Mouse (Mus musculus) heart, embryonic 13.5 days (tissue): ENCODE results near the gene Rexo2. TPM values are rescaled to one million over a fixed set of nuclear protein-coding genes. Genes with fewer than 3 reads are reported as not detected.

Experiments used
- ATAC-seq: fragments of 200-750 bp; cut with Nextera tagmentation; 2 replicates; pipeline ENCODE4 v1.8.0; 2017; ENCODE audit warnings: moderate TSS enrichment; ENCODE audit not compliant: insufficient number of reproducible peaks, low FRiP score, low TSS enrichment; ENCODE audit errors: extremely low read depth
- H3K27ac ChIP-seq: fragments of 300-500 bp; sonication (generic); replicated peaks from 2 replicates; pipeline ENCODE4 v1.5.1; 2015; ENCODE audit warnings: moderate library complexity, mild to moderate bottlenecking, inconsistent platforms
- H3K27me3 ChIP-seq: fragments of 300-500 bp; sonication (generic); replicated peaks from 2 replicates; pipeline ENCODE4 v1.6.1; 2015; ENCODE audit warnings: mild to moderate bottlenecking, inconsistent platforms
- H3K36me3 ChIP-seq: fragments of 300-500 bp; sonication (generic); 2 replicates; pipeline ENCODE4 v1.6.1; 2015; ENCODE audit warnings: mild to moderate bottlenecking, inconsistent platforms
- H3K4me1 ChIP-seq: fragments of 300-500 bp; sonication (generic); 2 replicates; pipeline ENCODE4 v1.6.1; 2015; ENCODE audit warnings: inconsistent platforms
- H3K4me2 ChIP-seq: fragments of 300-500 bp; sonication (generic); 2 replicates; pipeline ENCODE4 v1.6.1; 2015; ENCODE audit warnings: inconsistent platforms, mild to moderate bottlenecking, moderate library complexity
- H3K4me3 ChIP-seq: fragments of 300-500 bp; sonication (generic); 2 replicates; pipeline ENCODE4 v1.5.1; 2015; ENCODE audit warnings: moderate library complexity, mild to moderate bottlenecking, inconsistent platforms
- H3K9ac ChIP-seq: fragments of 300-500 bp; sonication (generic); 2 replicates; pipeline ENCODE4 v1.6.1; 2015; ENCODE audit warnings: inconsistent platforms, mild to moderate bottlenecking, moderate library complexity
- H3K9me3 ChIP-seq: fragments of 300-500 bp; sonication (generic); 2 replicates; pipeline ENCODE4 v1.6.1; 2016; ENCODE audit warnings: inconsistent platforms
- WGBS: fragments of 180-500 bp; shearing (Covaris S2); methylation state at CpG from one replicate; pipeline ENCODE4 v1.1.7; 2015; ENCODE audit warnings: mixed read lengths; 5-methylcytosine and 5-hydroxymethylcytosine counted together
- polyA plus RNA-seq: library from polyadenylated mRNA; unstranded; fragments of >200 nt; fragmentation: Nextera tagmentation; extraction: Ambion mirVana; gene quantifications from 2 replicates; pipeline ENCODE4 v1.2.1, GENCODE M21; 2015

Gene Rexo2
- polyA plus RNA-seq, 1 experiment from 2014 or later: 92.2 TPM

DNA sequence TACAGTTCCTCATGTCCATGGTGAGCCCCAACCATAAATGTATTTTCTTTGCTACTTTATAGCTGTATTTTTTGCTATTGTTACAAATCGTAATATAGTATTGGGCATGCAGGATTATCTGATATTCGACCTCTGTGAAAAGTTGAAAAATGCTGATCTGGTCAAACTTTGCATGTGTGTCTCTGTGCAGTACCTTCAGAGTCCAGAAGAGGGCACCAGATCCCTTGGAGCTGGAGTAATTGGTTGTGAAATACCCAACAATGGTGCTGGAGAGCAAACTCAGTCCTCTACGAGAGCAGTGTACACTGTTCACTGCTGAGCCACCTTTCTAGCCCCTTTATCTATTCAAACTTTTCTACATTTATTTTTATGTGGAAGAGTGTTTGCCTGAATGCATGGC, 13.6 kb downstream of the Rexo2 start:
- H3K27me3 ChIP-seq: no peaks in the 10 kb centered on the region
- 0 out of 2 replicates have a peak, but pooled peaks cover 3% of the 10 kb centered on the region for H3K9me3 ChIP-seq
- 55% methylated on average over 3 of the region's 3 CpGs for WGBS
- no peaks in the 10 kb centered on the region for H3K4me1 ChIP-seq
- no peak overlapping the region for H3K4me2 ChIP-seq
- peaks cover 55% of the 10 kb centered on the region for H3K36me3 ChIP-seq
- ATAC-seq: no peak
- no peak overlapping the region for H3K4me3 ChIP-seq
- no peak overlapping the region for H3K9ac ChIP-seq
- no peak overlapping the region for H3K27ac ChIP-seq

DNA sequence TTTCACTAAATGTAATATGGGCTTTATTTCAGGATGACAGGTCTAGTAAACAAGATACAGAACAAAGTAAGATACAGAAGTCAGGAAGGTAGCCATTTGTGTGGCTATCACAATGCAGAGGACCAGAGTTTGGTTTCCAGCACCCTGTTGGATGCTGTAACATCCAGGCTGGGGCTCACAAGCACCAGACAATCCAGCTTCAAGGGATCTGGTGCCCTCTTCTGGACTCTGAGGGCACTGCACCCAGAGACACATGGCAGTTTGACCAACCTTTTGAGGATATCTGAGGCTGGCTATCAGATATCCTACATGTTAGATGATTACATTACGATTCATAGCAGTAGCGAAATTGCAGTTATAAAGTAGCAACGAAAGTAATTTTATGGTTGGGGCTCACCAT, 14.8 kb downstream of the Rexo2 start:
- Histone ChIP-seq H3K4me2 (no peak overlapping the region), H3K4me3 (no peak overlapping the region), H3K9ac (no peak overlapping the region), H3K27me3 (no peaks in the 10 kb centered on the region), H3K9me3 (0 out of 2 replicates have a peak, but pooled peaks cover 3% of the 10 kb centered on the region), H3K36me3 (peaks cover 44% of the 10 kb centered on the region), H3K27ac (no peak overlapping the region), H3K4me1 (no peaks in the 10 kb centered on the region)
- WGBS: 86% methylated on average over 3 of the region's 3 CpGs
- no peak for ATAC-seq

DNA sequence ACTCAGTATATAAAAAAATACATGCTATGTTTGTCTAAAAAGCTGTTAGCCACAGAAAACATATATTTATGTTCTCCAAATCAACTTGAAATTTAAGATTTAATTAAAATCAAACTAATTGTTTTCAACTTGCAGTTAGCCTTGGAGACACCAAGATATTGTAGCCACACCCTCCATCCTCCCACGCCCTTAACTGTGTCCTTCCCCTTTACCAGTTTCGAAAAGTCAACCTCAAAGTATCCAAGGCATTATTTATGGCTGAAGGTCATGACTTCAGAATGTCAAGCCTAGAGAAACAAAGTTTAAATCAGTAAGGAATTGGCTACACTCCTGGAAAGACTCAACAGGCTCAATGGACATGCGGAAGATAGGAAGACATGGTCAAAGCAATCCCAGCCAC, 18.9 kb downstream of the Rexo2 start:
- 81% methylated on average over 3 of the region's 3 CpGs for WGBS
- H3K9ac ChIP-seq: no peak overlapping the region

DNA sequence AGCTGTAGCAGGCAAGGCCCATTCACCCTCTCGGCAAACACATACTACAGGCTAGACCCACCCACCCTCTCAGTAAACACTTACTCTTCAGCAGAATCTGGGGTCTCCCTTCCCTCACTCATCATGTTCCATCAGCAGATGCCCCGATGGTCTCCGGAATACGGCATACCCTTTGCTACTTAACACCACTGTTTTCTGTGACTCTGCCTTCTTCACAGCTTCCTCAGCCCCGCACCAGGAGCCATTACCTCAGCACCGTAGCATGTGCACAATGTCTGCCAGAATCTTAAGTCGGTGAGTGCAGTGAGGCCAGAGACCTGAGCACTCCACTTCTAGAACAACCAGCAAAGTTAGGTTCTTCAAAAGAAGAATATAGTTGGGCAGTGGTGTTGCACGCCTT, 19.7 kb downstream of the Rexo2 start:
- no peaks in the 10 kb centered on the region for H3K27me3 ChIP-seq
- H3K9me3 ChIP-seq: no peaks in the 10 kb centered on the region
- H3K9ac ChIP-seq: no peak overlapping the region
- ATAC-seq: no peak
- H3K36me3 ChIP-seq: peaks cover 3% of the 10 kb centered on the region
- H3K4me2 ChIP-seq: no peak overlapping the region
- H3K4me1 ChIP-seq: no peaks in the 10 kb centered on the region
- WGBS: 86% methylated on average over 8 of the region's 8 CpGs
- no peak overlapping the region for H3K27ac ChIP-seq
- H3K4me3 ChIP-seq: no peak overlapping the region

More for the DNA sequence above, 18.9 kb downstream of the Rexo2 start:
- Histone ChIP-seq H3K4me3 (no peak overlapping the region), H3K27me3 (no peaks in the 10 kb centered on the region), H3K9me3 (no peaks in the 10 kb centered on the region), H3K4me1 (no peaks in the 10 kb centered on the region), H3K36me3 (peaks cover 7% of the 10 kb centered on the region), H3K27ac (no peak overlapping the region), H3K4me2 (no peak overlapping the region)
- no peak for ATAC-seq

DNA sequence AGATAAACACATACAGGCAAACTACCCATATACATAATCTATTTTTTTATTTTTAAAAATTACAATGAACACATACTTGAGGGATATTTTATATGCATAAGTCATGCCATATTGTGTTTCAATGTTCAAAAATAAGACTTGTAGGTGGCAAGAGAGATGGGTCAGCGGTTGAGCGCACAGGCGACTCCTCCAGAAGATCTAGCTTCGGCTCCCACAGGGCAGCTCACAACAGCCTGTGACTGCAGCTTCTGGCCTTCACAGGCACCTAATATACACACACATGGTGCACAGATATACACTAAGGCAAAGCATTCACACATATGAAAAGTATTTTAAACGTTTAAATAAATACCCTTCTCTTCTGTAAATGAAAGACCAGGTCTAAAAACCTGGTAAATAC, 21.0 kb downstream of the Rexo2 start:
- no peak for ATAC-seq
- Histone ChIP-seq H3K36me3 (no peaks in the 10 kb centered on the region), H3K9me3 (no peaks in the 10 kb centered on the region), H3K4me1 (no peaks in the 10 kb centered on the region), H3K4me3 (no peak overlapping the region), H3K27ac (no peak overlapping the region), H3K27me3 (no peaks in the 10 kb centered on the region), H3K9ac (no peak overlapping the region), H3K4me2 (no peak overlapping the region)
- 87% methylated on average over 5 of the region's 5 CpGs for WGBS

DNA sequence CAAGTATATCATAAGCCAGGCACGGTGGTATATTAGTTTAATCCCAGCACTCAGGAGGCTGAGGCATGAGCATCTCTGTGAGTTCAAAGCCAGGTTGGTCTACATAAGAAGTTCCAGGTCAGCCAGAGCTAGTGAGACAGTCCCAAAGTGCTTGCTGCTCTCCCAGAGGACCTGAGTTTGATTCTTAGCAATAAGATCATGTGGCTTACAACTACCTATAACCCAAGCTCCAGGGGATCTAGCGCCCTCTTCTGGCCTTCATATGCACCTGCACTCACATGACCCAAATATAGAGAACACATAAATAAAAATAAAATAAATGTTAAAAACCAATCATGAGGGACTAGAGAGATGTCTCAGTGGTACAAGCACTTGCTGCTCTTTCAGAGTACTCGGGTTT, 21.5 kb downstream of the Rexo2 start:
- H3K4me1 ChIP-seq: no peaks in the 10 kb centered on the region
- no peak overlapping the region for H3K4me3 ChIP-seq
- H3K9me3 ChIP-seq: no peaks in the 10 kb centered on the region
- ATAC-seq: no peak
- no peaks in the 10 kb centered on the region for H3K27me3 ChIP-seq
- H3K9ac ChIP-seq: no peak overlapping the region
- H3K36me3 ChIP-seq: no peaks in the 10 kb centered on the region
- H3K4me2 ChIP-seq: no peak overlapping the region
- H3K27ac ChIP-seq: no peak overlapping the region
- 60% methylated on average over 3 of the region's 3 CpGs for WGBS

DNA sequence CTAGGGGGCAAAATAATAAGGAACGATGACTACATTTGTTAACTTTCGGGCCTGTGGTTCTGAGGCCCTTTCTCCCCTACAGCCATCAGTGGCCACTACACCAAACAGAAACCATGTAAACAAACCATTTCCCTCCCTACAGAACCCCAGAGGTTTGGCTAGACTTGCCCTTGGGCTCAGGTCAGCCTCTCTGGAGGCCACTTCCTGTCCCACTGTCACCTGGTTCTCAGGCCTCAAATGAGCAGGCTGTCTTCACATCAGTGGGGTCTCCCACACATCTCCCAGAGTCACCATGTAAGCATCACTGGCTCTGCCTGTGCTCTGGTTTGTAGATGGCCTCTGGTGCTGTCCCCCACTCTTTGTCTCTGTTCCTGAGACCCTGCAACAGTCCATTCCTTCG, 24.5 kb downstream of the Rexo2 start:
- H3K4me3 ChIP-seq: no peak overlapping the region
- 83% methylated on average over 3 of the region's 3 CpGs for WGBS
- no peaks in the 10 kb centered on the region for H3K27me3 ChIP-seq
- H3K4me2 ChIP-seq: no peak overlapping the region
- H3K9me3 ChIP-seq: no peaks in the 10 kb centered on the region
- H3K36me3 ChIP-seq: no peaks in the 10 kb centered on the region
- ATAC-seq: no peak
- H3K9ac ChIP-seq: no peak overlapping the region
- H3K4me1 ChIP-seq: no peaks in the 10 kb centered on the region
- H3K27ac ChIP-seq: no peak overlapping the region

DNA sequence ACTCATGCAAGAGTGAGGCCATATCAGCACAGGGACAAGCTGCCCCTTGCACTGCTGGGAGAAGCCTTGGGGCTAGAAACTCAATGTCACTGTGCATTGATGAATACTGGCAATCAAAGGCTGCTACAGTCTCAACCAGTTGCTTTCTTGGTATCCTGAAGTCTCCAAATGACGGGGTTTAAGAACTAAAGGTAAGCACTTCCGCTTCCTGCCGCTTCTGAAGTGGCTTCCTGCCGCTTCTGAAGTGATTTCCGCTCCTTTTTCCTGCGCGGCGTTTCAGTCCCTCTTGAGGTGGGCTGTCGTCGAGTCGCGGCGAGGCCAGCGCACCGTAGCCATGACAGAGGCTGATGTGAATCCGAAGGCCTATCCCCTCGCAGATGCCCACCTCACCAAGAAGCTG, 30.4 kb downstream of the Rexo2 start:
- Histone ChIP-seq H3K36me3 (no peaks in the 10 kb centered on the region), H3K4me3 (no peak overlapping the region), H3K27me3 (no peaks in the 10 kb centered on the region), H3K27ac (no peak overlapping the region), H3K4me2 (no peak overlapping the region), H3K4me1 (no peaks in the 10 kb centered on the region), H3K9ac (no peak overlapping the region), H3K9me3 (no peaks in the 10 kb centered on the region)
- 84% methylated on average over 17 of the region's 17 CpGs for WGBS
- ATAC-seq: no peak

DNA sequence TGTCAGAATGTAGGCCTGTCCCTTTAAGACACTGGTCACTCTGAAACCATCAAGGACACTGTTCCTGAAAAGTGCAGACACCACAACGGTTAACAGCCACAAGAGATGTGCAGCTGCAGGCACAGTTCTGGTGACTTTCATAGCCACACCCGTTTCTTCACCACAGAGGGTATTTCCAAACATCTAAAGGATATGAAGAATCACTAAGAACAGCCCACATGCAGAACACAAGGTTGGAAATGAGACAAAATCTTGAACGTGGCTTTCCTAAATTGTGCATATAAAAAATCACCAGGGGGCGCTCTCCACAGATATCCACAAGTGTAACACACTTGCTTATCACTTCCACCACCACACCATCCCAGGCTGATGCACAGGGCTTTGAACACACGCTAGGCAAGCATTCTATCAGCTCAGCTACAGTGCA, 32.6 kb downstream of the Rexo2 start:
- Histone ChIP-seq H3K9me3 (no peaks in the 10 kb centered on the region), H3K36me3 (no peaks in the 10 kb centered on the region), H3K4me3 (no peak overlapping the region), H3K9ac (no peak overlapping the region), H3K27me3 (0 out of 2 replicates have a peak, but pooled peaks cover 4% of the 10 kb centered on the region), H3K4me1 (no peaks in the 10 kb centered on the region), H3K4me2 (no peak overlapping the region), H3K27ac (no peak overlapping the region)
- no peak for ATAC-seq
- WGBS: 35% methylated on average over 5 of the region's 5 CpGs

DNA sequence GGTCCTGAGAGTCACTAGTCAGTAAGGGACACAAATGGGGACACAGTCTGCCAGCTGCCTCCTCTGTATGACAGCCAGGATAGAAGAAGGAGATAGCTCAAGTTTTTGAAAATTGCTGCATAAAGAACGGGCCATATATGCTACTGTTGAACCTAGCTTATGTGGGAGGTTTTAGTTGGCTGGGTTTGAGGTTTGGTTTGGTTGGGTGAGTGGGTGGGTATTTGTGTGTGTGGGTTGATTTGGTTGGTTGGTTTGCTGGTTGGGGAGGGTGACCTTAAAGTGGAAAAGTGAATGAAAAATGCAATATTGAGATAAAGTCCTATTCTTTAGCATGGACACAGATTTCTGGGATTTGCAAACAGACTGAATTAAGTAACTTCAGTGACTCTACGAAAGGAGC, 35.6 kb downstream of the Rexo2 start:
- no peak overlapping the region for H3K4me3 ChIP-seq
- H3K4me1 ChIP-seq: no peaks in the 10 kb centered on the region
- H3K9ac ChIP-seq: no peak overlapping the region
- no peak for ATAC-seq
- WGBS: 73% methylated on average over 2 of the region's 2 CpGs
- H3K27ac ChIP-seq: no peak overlapping the region
- 0 out of 2 replicates have a peak, but pooled peaks cover 4% of the 10 kb centered on the region for H3K27me3 ChIP-seq
- H3K36me3 ChIP-seq: no peaks in the 10 kb centered on the region
- H3K4me2 ChIP-seq: no peak overlapping the region
- H3K9me3 ChIP-seq: no peaks in the 10 kb centered on the region

DNA sequence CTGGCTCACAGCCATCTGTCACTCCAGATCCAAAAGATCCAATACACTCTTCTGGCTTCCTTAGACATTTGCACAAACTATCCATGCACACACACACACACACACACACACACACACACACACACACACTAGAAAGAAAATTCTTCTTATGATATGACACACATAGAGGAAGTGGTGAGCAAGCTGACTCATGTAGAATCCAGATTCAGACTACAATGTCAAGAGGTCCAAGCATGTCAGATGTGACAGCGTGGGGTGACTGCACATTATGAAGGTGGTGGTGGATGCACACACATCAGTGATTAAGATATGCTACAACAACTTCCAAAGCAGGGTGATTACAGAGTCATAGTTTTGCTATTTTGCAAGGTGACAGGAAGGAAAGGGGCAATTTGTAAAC, 36.5 kb downstream of the Rexo2 start:
- no peaks in the 10 kb centered on the region for H3K36me3 ChIP-seq
- H3K27ac ChIP-seq: no peak overlapping the region
- H3K27me3 ChIP-seq: 0 out of 2 replicates have a peak, but pooled peaks cover 4% of the 10 kb centered on the region
- no peak overlapping the region for H3K4me2 ChIP-seq
- H3K9me3 ChIP-seq: no peaks in the 10 kb centered on the region
- H3K9ac ChIP-seq: no peak overlapping the region
- 71% methylated on average over 1 of the region's 1 CpGs for WGBS
- ATAC-seq: no peak
- H3K4me1 ChIP-seq: no peaks in the 10 kb centered on the region
- no peak overlapping the region for H3K4me3 ChIP-seq

DNA sequence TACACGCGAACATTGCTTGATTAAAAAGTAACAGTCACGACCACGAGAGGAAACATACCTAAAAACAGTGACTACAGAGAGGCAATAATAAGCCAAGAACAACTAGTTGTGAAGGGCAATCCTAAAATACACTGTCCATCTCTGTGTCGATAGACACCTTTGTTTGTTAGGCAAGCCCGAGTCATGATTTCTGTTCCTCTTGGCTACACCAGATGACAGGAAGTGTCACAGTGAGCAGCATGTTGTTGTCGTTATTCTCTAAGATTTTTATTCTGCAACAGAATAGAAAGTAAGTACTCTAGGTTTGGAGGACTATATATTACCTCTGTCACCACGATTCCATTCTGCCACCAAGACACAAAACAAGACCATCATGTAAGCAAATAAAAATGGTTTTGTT, 48.0 kb downstream of the Rexo2 start:
- no peak overlapping the region for H3K9ac ChIP-seq
- H3K4me2 ChIP-seq: no peak overlapping the region
- H3K4me1 ChIP-seq: no peaks in the 10 kb centered on the region
- no peaks in the 10 kb centered on the region for H3K27me3 ChIP-seq
- no peak overlapping the region for H3K27ac ChIP-seq
- no peaks in the 10 kb centered on the region for H3K9me3 ChIP-seq
- no peak for ATAC-seq
- no peaks in the 10 kb centered on the region for H3K36me3 ChIP-seq
- 78% methylated on average over 8 of the region's 8 CpGs for WGBS
- H3K4me3 ChIP-seq: no peak overlapping the region
